Mouse (Mus musculus): Measurements from ENCODE around the gene Cgrrf1.

DNA sequence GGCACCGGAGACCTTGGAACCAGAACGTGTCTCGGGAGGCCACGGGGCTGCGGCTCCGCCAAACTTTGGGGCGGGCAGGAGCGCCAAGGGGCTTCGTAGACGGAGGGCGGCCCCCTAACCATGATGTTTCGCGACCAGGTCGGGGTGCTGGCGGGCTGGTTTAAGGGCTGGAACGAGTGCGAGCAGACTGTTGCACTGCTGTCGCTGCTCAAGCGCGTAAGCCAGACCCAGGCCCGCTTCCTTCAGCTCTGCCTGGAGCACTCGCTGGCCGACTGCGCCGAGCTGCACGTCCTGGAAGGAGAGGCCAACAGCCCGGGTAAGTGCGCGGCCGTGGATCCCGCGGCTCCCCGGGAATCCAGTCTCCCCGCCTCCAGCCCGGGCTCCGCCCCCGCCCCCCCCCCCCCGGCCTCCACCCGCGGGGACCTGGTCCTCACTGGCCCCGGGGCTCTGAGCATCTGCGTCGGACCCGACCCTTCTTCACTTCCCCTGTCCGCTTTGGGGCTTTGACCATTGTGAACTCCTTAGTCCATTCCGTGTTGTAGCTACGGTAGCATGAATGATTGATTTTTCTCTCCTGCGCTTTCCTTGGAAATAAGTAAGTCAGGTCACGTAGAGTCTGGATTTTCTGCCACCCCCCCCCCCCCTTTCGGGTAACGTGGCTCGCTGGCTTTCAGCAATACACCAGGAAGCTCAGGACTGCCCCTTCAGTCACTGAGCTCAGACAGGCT lies 52.9 kb downstream of the Cgrrf1 start:
- TF ChIP-seq ZC3H11A (IDR thresholded peaks at IDR 0.05; ENCODE audit: borderline replicate concordance, low read depth, low read length), result no peak
- TF ChIP-seq CHD2 (IDR thresholded peaks at IDR 0.05; ENCODE audit: low read depth, low read length), result no peak
- TF ChIP-seq ZNF384 (IDR thresholded peaks at IDR 0.05; ENCODE audit: low read depth, low read length), result no peak
- no peak for TF ChIP-seq MAFK (IDR thresholded peaks at IDR 0.05; ENCODE audit: insufficient read depth, low read depth, low read length)
